Mouse (Mus musculus) embryo, embryonic 11 days (tissue): Measurements from ENCODE around the gene Pelp1.
A peak's percentile ranks its signal among the peaks of the same experiment; 100 is the strongest.
"Not testable (repeated sequence)": the region's sequence is repeated elsewhere in the genome, so short reads cannot be mapped to it uniquely, and the experiment has no call there.

Experiments used
- DNase-seq: peaks from one replicate; pipeline ENCODE4 v3.0.0-alpha.2; 2015

The Pelp1 gene

GRCm38 (mm10) chr11:70409594-70410296 lies at the start of gene Pelp1:
Gene Pelp1, minus strand, starts transcription at chr11:70410031.
- peak; percentile 99 for DNase-seq

- DNase-seq = peak; percentile 18
Observed at GRCm38 (mm10) chr11:70458688-70459600, 49.1 kb upstream of the Pelp1 start, which contains the start of gene Zmynd15. Gene Zmynd15, plus strand, starts transcription at chr11:70459433.

GRCm38 (mm10) chr11:70453261-70454044 lies 43.6 kb upstream of the Pelp1 start:
- DNase-seq = no peak

- peak; percentile 97 for DNase-seq
Observed at GRCm38 (mm10) chr11:70451797-70452498, 42.1 kb upstream of the Pelp1 start, which contains the start of gene Med11. Gene Med11, plus strand, starts transcription at chr11:70451919.

GRCm38 (mm10) chr11:70450926-70451325 lies 41.1 kb upstream of the Pelp1 start:
- DNase-seq = no peak

DNA sequence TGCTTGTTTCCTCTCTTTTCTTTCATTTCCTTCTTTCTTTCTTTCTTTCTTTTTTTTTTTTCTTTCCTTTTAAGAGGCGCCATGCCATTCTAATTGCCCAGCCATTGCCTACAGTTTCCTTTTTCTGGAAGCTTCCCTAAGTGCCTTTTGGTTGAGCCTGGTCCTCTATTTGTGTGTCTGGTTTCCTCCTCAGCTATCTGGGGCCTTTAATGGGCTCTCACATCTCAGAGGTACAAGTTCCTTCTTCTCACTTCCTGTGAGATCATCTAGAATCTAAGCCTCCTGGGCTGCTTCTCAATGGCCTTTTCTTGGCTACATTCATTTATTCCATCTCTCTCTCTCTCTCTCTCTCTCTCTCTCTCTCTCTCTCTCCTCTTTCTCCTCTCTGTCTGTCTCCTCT lies 37.5 kb upstream of the Pelp1 start:
- no peak for DNase-seq

DNA sequence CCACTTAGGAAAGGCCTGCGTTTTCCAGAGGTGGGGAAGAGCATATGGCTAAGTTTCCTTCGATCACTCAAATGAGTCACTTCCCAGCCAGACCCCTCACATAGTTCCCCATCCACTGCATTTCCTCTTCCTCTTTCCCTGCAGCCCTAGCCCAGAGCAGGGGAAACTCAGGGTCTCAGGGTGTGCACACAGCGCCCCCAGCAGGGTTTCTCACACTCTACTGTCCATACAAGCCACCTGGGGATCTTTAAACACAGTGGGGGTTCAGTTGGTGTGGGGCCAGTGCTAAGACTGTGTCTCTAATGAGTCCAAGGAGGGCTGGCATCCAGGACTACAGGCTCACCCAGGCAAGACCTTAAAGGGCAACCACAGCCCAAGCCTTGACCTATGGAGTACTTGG lies 36.9 kb upstream of the Pelp1 start:
- DNase-seq = no peak

DNA sequence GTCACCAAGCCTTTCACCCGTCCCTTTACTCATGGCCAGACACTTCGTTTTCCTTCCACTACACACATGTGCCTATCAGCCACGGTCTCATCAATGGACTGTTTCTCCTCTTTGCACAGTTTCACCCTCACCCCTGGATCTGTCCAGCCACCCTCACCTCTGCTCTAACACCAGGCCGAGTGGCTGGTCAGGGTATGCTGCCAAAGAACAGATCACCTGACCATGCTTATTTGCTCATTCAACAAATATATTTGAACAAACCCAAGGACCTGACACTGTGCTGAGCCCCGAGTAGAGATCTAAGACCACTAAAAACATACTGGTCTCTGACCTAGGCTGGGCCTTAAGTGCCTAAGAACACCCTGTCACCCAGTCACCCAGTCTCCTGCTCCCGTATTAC lies 34.8 kb upstream of the Pelp1 start:
- DNase-seq = no peak

GRCm38 (mm10) chr11:70443964-70444363 lies 34.1 kb upstream of the Pelp1 start:
- no peak for DNase-seq

GRCm38 (mm10) chr11:70441882-70442281 lies 32.1 kb upstream of the Pelp1 start:
- no peak for DNase-seq

- DNase-seq = no peak
Observed at GRCm38 (mm10) chr11:70440637-70441036, 30.8 kb upstream of the Pelp1 start.

DNA sequence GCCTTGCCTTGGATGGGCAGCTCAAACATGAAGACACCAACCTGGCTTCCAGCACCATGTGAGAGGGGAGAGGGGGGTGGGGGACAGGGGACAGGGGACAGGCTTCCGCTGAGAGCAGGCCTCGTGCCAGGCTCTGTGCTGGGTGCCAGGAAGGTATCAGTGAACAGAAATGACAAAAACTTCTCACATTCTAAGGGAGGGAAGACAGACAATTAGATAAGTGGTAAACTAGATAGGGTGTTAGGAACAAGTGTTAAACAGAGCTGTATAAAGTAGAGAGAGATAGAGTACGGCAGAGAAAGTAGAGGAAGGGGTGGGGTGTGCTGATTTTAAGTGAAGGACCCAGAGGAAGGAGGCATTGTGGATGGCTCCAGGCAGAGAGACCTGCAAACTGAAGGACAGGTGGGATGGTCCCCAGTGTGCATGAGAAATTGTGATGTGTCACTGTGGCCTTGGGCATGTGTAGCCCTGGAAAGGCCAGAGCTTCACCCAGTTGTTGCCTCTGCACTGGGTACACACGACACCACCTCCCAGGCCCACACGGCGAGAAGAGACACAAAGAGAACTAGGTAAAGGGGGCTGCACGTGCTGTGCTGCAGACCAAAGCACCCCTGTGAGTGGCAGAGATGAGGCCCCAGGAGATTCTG lies 29.0 kb upstream of the Pelp1 start:
- no peak for DNase-seq

- no peak for DNase-seq
Observed at GRCm38 (mm10) chr11:70437426-70437825, 27.6 kb upstream of the Pelp1 start.

DNA sequence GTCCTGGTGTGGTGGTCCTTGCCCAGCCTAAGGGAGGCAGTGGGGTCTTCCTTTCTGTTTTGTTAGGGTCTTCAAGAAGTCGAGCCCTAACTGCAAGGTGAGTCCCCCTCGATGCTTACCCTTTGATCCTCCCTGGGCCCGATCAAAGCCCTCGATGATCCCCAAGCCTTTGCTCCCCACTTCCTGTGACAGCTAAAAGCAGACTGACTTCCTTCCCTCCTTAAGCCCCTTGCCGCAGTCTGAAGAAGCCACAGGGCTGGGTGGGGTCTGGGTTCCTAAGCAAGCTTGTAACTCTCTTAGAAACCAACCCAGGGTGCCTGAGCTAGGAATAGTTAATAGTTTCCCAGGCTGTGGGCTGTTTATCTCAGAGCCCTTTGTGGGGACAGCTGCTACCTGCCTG lies 25.6 kb upstream of the Pelp1 start:
- DNase-seq = no peak

DNA sequence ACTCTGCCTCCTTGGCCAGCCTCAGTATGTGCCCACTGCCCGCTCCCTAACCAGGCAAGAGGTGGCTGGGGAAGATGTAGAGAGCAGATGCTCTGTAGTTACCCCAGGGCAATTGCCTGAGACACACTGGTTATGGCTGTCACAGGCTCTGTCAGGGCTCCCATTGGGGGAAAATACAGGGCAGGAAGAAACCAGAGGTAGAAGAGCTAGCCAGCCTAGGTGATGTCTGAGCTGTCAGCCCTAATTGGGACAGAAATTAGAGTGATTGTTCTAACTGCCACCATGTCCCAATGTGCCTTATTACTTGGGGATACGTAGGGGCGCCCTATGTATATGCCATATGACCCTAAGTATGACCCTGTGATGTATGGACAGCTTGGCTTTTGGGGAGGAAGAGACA lies 24.1 kb upstream of the Pelp1 start:
- DNase-seq = no peak

GRCm38 (mm10) chr11:70433569-70433943 lies 23.7 kb upstream of the Pelp1 start:
- DNase-seq = no peak

DNA sequence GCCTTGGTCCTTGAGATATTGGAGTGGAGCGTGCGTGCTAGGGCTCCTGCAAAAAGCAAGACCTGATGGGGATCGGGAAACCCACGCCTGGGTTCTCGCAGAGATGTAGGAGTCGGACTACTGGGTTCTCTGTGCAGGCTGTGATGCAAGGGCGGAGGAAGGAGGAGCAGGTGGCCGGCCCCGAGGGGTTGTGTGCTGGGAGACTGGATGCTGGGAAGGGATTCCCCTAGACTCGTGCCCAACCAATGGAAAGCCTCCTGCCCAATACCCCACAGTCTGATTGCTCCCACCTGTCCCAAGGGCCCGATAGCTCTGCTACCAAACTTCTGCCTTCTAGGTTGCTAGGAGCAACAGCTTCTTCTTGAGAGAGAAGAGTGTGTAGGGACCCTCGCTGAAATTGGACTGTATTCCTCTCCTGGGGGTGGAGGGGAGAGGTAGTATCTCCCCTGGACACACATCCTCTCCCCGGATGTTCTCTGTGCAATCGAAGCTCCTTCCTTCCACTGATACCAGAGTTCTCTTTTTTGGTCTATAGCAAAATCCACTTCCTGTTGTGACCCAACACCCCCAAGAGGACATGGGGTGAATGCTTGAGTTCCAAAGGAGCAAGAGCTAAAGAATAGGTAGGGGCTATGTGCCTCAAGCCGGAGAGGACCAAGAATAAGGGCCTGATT lies 23.2 kb upstream of the Pelp1 start:
- DNase-seq = peak; percentile 59

DNA sequence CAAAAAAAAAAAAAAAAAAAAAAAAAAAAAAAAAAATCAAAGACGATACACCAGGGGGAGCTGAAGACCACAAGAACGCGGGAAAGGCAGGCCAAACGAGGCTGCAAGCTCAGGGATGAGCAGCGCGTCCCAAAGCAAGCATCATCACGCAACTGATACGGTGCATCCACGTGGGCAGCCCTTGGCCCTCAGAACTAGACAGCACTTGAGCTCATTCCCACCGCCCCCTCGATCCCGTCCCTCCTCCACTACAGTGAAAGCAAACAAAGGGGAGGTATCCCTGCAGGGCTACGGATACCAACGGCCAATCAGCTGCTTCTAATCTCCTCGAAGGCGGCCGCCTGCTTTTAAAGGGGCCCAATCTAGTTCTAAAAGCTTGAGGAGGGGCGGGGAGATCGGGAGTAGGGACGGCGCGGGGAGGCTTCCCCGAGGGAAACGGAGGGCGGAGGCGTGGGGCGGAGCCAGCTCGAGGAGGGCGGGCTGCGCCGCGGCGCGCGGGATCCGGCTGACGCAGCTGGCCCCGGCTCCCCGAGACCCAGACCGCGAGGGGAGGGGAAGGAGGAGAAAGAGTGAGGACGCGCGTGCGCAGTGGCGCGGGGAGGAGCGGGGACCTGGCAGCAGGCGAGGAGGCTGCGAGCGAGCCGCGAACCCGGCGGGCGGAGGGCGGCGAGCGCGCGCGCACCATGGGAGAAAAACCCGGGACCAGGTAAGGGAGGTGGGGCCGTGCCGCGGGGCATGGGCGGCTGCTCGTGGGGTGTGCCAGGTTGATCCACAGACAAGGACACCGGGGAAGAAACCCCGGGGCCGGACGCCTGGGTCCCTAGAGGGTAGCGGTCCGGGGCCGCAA lies 22.4 kb upstream of the Pelp1 start, which contains the start of gene Arrb2:
Arrb2 (plus strand) TSS at position 588 of the 847 bp plus-strand sequence.
- peak; percentile 99 for DNase-seq

- no peak for DNase-seq
Observed at GRCm38 (mm10) chr11:70431574-70431973, 21.7 kb upstream of the Pelp1 start.

GRCm38 (mm10) chr11:70426598-70426997 lies 16.8 kb upstream of the Pelp1 start:
- not testable (repeated sequence) for DNase-seq
